Mouse (Mus musculus) limb, embryonic 12.5 days (tissue): Measurements from ENCODE around the gene Plxnc1. TPM values are rescaled to one million over a fixed set of nuclear protein-coding genes. Genes with fewer than 3 reads are reported as not detected.
A peak's percentile ranks its signal among the peaks of the same experiment; 100 is the strongest.

Experiments
- ATAC-seq: fragments of 200-750 bp; cut with Nextera tagmentation; 2 replicates; pipeline ENCODE4 v1.8.0; 2017; ENCODE audit warnings: low read depth, moderate TSS enrichment; ENCODE audit not compliant: insufficient number of reproducible peaks, insufficient read depth, low FRiP score, low TSS enrichment
- H3K27ac ChIP-seq: fragments of 300-500 bp; sonication (generic); 2 replicates; pipeline ENCODE4 v1.5.1; 2016; ENCODE audit warnings: mild to moderate bottlenecking, moderate library complexity
- H3K27me3 ChIP-seq: fragments of 300-500 bp; sonication (generic); 2 replicates; pipeline ENCODE4 v1.6.1; 2016; ENCODE audit warnings: mild to moderate bottlenecking, moderate library complexity
- H3K36me3 ChIP-seq: fragments of 300-500 bp; sonication (generic); 2 replicates; pipeline ENCODE4 v1.6.1; 2016; ENCODE audit warnings: mild to moderate bottlenecking, moderate library complexity
- H3K4me1 ChIP-seq: fragments of 300-500 bp; sonication (generic); replicated peaks from 2 replicates; pipeline ENCODE4 v1.6.1; 2016
- H3K4me2 ChIP-seq: fragments of 300-500 bp; sonication (generic); 2 replicates; pipeline ENCODE4 v1.6.1; 2016; ENCODE audit warnings: mild to moderate bottlenecking, moderate library complexity
- H3K4me3 ChIP-seq: fragments of 300-500 bp; sonication (generic); replicated peaks from 2 replicates; pipeline ENCODE4 v1.5.1; 2016; ENCODE audit warnings: mild to moderate bottlenecking
- H3K9ac ChIP-seq: fragments of 300-500 bp; sonication (generic); replicated peaks from 2 replicates; pipeline ENCODE4 v1.6.1; 2016; ENCODE audit warnings: mild to moderate bottlenecking, moderate library complexity
- H3K9me3 ChIP-seq: fragments of 300-500 bp; sonication (generic); 2 replicates; pipeline ENCODE4 v1.6.1; 2016; ENCODE audit warnings: mild to moderate bottlenecking, moderate library complexity
- WGBS: fragments of 180-500 bp; shearing (Covaris S2); methylation state at CpG from one replicate; pipeline ENCODE4 v1.1.7; 2016; 5-methylcytosine and 5-hydroxymethylcytosine counted together
- polyA plus RNA-seq: library from polyadenylated mRNA; unstranded; fragments of >200 nt; fragmentation: Nextera tagmentation; extraction: Ambion mirVana; gene quantifications from 2 replicates; pipeline ENCODE4 v1.2.1, GENCODE M21; 2016

Plxnc1 gene
- polyA plus RNA-seq, 1 experiment from 2014 or later, result 1.3 TPM

- Histone ChIP-seq H3K4me3 (no peak overlapping the region), H3K27ac (no peak overlapping the region), H3K4me2 (no peak overlapping the region), H3K27me3 (peaks cover 43% of the 10 kb centered on the region), H3K36me3 (no peaks in the 10 kb centered on the region), H3K9ac (no peak overlapping the region), H3K9me3 (no peaks in the 10 kb centered on the region), H3K4me1 (peaks cover 15% of the 10 kb centered on the region)
- 78% methylated on average over 10 of the region's 10 CpGs for WGBS
- no peak for ATAC-seq
These were observed 3.5 kb upstream of the Plxnc1 start for GRCm38 (mm10) chr10:94947915-94948675.

- no peak for ATAC-seq
- Histone ChIP-seq H3K4me2 (no peak overlapping the region), H3K27ac (no peak overlapping the region), H3K4me3 (no peak overlapping the region), H3K36me3 (no peaks in the 10 kb centered on the region), H3K4me1 (peaks cover 22% of the 10 kb centered on the region), H3K9me3 (no peaks in the 10 kb centered on the region), H3K9ac (no peak overlapping the region), H3K27me3 (peaks cover 50% of the 10 kb centered on the region)
- 54% methylated on average over 7 of the region's 7 CpGs for WGBS
These were observed 2.8 kb upstream of the Plxnc1 start for GRCm38 (mm10) chr10:94947386-94947785.

DNA sequence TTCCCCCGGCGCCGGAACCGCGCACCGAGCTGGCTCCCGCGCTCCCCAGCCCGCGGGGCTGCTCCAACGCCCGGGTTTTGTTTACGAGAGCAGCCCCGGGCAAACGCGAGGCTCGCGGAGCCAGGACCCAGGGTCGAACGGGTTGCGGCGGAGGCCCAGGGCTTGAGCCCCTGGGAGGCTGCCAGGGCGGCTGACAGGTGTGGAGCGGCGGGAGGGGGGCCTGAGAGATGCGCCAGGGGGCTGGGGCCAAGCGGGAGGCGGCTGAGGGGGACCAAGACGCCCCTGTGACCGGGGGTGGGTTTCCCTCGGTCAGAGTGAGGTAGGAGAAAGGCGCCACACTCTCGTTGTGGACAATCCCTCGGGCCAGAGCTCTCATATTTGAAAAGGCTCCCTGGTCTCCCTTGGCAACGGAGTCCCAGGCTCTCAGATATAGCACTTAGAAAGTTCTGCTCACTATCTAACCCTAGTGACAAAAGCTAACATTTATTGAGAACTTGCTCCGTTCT lies 624 bp upstream of the Plxnc1 start:
- Histone ChIP-seq H3K27me3 (peaks cover 70% of the 10 kb centered on the region), H3K4me1 (peaks cover 26% of the 10 kb centered on the region), H3K36me3 (no peaks in the 10 kb centered on the region), H3K27ac (no peak overlapping the region), H3K9ac (peak overlapping the region; percentile 72), H3K4me2 (peak overlapping the region; percentile 98), H3K4me3 (peak overlapping the region; percentile 74), H3K9me3 (no peaks in the 10 kb centered on the region)
- ATAC-seq, result no peak
- WGBS, result under 1% methylated on average over 35 of the region's 36 CpGs

GRCm38 (mm10) chr10:94943846-94944690 lies 567 bp downstream of the Plxnc1 start:
- peak overlapping the region; percentile 74 for H3K4me3 ChIP-seq
- ATAC-seq, result 0 out of 2 replicates have a peak, but pooled peaks have one; percentile 22
- no peaks in the 10 kb centered on the region for H3K36me3 ChIP-seq
- peaks cover 73% of the 10 kb centered on the region for H3K27me3 ChIP-seq
- peak overlapping the region; percentile 98 for H3K4me2 ChIP-seq
- 0 out of 2 replicates have a peak overlapping the region, but pooled peaks have one; percentile 45 for H3K27ac ChIP-seq
- peaks cover 26% of the 10 kb centered on the region for H3K4me1 ChIP-seq
- H3K9me3 ChIP-seq, result no peaks in the 10 kb centered on the region
- WGBS, result 1% methylated on average over 103 of the region's 110 CpGs
- peak overlapping the region; percentile 72 for H3K9ac ChIP-seq

- no peak overlapping the region for H3K27ac ChIP-seq
- WGBS, result under 1% methylated on average over 26 of the region's 26 CpGs
- peak overlapping the region; percentile 74 for H3K4me3 ChIP-seq
- H3K4me2 ChIP-seq, result peak overlapping the region; percentile 98
- H3K36me3 ChIP-seq, result no peaks in the 10 kb centered on the region
- peak; percentile 12; the same call in 1 of the 2 replicates for ATAC-seq
- no peaks in the 10 kb centered on the region for H3K9me3 ChIP-seq
- H3K4me1 ChIP-seq, result peaks cover 26% of the 10 kb centered on the region
- H3K27me3 ChIP-seq, result peaks cover 73% of the 10 kb centered on the region
- H3K9ac ChIP-seq, result peak overlapping the region; percentile 72
These were observed 1.2 kb downstream of the Plxnc1 start for GRCm38 (mm10) chr10:94943401-94943845.

DNA sequence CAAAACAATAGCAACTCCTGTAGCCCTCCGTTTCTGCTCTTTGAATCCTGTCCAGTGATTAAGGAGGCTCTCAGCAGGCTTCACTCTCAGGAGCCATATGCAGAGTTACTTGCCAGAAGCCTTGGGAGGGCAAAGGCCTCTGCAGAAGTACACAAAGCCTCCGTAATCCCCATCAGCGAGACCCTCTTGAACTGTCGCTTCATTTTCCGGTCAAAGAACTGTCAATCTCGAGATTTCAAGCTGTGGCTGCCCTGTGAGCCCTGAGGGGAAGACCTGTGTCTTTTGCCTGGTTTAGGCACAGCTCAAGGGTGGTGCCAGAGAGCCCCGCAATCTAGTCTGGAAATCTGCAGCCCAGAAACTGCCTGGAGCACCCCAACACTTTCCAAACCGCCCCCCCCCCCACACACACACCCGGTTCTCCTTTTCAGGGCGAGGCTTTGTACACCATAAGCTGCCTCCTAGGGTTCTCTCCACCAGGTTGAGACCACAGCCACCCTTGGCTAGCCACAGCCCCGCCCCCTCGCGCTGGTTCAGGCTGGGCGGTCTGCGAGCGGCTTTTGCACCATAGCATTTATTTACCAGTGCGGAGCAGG lies 2.1 kb downstream of the Plxnc1 start:
- peak; percentile 50; the same call in 1 of the 2 replicates for ATAC-seq
- under 1% methylated on average over 17 of the region's 17 CpGs for WGBS

DNA sequence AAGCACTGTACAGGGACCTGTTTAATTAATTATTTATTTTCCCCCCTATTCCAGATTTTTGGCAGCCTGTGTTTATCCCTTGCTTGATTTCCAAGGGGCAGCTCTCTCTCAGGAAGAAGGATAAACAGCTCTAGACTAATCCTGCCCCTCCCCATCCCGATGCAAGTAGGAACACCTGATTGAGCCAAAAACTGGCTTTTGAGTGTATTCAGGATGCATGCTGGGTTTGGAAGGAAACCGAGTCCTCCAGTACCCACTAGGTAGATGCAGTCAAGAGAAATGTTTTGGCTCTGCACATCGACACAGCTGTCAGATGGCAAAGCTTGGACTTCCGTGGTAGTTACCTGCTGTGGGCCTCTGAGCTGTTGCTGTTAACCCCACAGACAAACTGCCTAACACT lies 3.1 kb downstream of the Plxnc1 start:
- Histone ChIP-seq H3K36me3 (no peaks in the 10 kb centered on the region), H3K4me2 (no peak overlapping the region), H3K4me1 (peaks cover 26% of the 10 kb centered on the region), H3K9ac (no peak overlapping the region), H3K27me3 (peaks cover 62% of the 10 kb centered on the region), H3K9me3 (no peaks in the 10 kb centered on the region), H3K4me3 (no peak overlapping the region), H3K27ac (no peak overlapping the region)
- 23% methylated on average over 4 of the region's 4 CpGs for WGBS
- no peak for ATAC-seq

More for the DNA sequence above, 2.1 kb downstream of the Plxnc1 start:
- Histone ChIP-seq H3K9ac (no peak overlapping the region), H3K4me1 (peaks cover 26% of the 10 kb centered on the region), H3K9me3 (no peaks in the 10 kb centered on the region), H3K27me3 (peaks cover 70% of the 10 kb centered on the region), H3K27ac (no peak overlapping the region), H3K4me2 (peak overlapping the region; percentile 98), H3K4me3 (peak overlapping the region; percentile 74), H3K36me3 (no peaks in the 10 kb centered on the region)

- Histone ChIP-seq H3K9ac (no peak overlapping the region), H3K4me1 (peaks cover 26% of the 10 kb centered on the region), H3K9me3 (no peaks in the 10 kb centered on the region), H3K27me3 (peaks cover 55% of the 10 kb centered on the region), H3K4me2 (no peak overlapping the region), H3K4me3 (no peak overlapping the region), H3K27ac (no peak overlapping the region), H3K36me3 (no peaks in the 10 kb centered on the region)
- no peak for ATAC-seq
- WGBS, result 43% methylated on average over 7 of the region's 7 CpGs
These were observed 3.8 kb downstream of the Plxnc1 start for GRCm38 (mm10) chr10:94940786-94941185.

DNA sequence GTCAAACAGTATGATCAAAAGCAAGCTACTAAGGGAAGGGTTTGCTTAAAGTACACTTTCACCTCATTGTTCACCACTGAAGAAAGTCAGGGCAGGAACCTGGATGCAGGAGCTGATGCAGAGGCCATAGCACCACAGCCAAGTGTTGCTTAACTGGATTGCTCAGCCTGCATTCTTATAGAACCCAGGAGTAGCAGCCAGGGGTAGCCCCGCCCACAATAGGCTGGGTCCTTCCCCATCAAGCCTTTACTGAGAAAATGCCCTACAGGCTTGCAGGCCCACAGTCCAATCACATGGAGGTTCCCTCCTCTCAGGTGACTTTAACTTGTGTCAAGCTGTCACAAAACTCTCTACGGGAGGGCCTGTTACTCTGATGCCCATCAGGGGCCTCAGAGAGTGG lies 4.6 kb downstream of the Plxnc1 start:
- H3K4me1 ChIP-seq, result peaks cover 22% of the 10 kb centered on the region
- no peak overlapping the region for H3K9ac ChIP-seq
- no peak overlapping the region for H3K4me3 ChIP-seq
- no peak overlapping the region for H3K27ac ChIP-seq
- H3K4me2 ChIP-seq, result no peak overlapping the region
- WGBS, result 34% methylated on average over 2 of the region's 2 CpGs
- no peaks in the 10 kb centered on the region for H3K36me3 ChIP-seq
- no peak for ATAC-seq
- H3K9me3 ChIP-seq, result no peaks in the 10 kb centered on the region
- peaks cover 47% of the 10 kb centered on the region for H3K27me3 ChIP-seq

DNA sequence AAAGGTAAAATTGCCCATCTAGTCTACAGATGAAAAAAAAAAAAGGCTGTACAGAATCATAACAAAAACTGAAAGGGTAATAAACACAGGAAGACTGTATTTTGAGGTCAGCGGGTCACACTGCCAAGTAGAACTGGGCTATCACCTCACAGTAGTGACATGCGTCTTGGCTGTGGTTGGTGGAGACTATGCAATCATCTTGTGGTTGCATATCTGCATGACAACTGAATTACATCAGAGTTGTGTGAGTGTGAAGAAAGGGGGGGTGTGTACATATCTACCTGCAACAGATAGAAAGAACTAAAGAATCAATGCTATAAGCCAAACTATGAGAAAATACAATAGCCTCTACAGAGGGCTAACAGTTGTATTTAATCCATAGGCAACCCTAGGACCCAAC lies 5.7 kb downstream of the Plxnc1 start:
- H3K27me3 ChIP-seq, result peaks cover 38% of the 10 kb centered on the region
- H3K27ac ChIP-seq, result no peak overlapping the region
- H3K9me3 ChIP-seq, result no peaks in the 10 kb centered on the region
- ATAC-seq, result no peak
- 96% methylated on average over 2 of the region's 2 CpGs for WGBS
- H3K4me2 ChIP-seq, result no peak overlapping the region
- H3K4me1 ChIP-seq, result peaks cover 19% of the 10 kb centered on the region
- H3K4me3 ChIP-seq, result no peak overlapping the region
- no peaks in the 10 kb centered on the region for H3K36me3 ChIP-seq
- no peak overlapping the region for H3K9ac ChIP-seq

DNA sequence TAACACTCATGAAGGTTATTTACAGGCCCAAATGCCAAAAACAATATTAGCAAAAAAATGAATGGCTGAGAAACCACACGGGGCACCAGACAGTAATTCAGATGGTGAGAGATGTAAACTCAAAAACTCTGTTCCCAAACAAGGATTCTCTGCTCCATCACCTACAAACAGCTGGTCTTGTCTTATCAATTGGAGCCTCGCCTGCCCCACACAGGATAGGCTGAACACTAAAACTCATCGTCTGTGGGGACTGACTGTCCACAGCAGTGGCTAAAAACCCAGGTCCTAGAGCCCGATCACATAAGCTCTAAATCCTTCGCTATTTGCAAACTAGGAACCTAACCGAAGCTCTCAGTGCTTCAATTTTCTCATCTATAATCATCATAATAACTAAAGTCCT lies 6.3 kb downstream of the Plxnc1 start:
- no peak for ATAC-seq
- no peak overlapping the region for H3K27ac ChIP-seq
- no peaks in the 10 kb centered on the region for H3K9me3 ChIP-seq
- H3K9ac ChIP-seq, result no peak overlapping the region
- 90% methylated on average over 6 of the region's 6 CpGs for WGBS
- no peak overlapping the region for H3K4me2 ChIP-seq
- H3K4me1 ChIP-seq, result peaks cover 13% of the 10 kb centered on the region
- H3K27me3 ChIP-seq, result peaks cover 32% of the 10 kb centered on the region
- H3K36me3 ChIP-seq, result no peaks in the 10 kb centered on the region
- no peak overlapping the region for H3K4me3 ChIP-seq
